Mouse (Mus musculus) stomach, embryonic 16.5 days (tissue): ENCODE measurements around the gene Rbm46. TPM values are rescaled to one million over a fixed set of nuclear protein-coding genes. Genes with fewer than 3 reads are reported as not detected.

Experiments
- ATAC-seq: fragments of 200-750 bp; cut with Nextera tagmentation; 2 replicates; pipeline ENCODE4 v1.8.0; 2017; ENCODE audit warnings: moderate number of reproducible peaks, moderate TSS enrichment; ENCODE audit not compliant: insufficient read depth, low FRiP score
- H3K27ac ChIP-seq: fragments of 300-500 bp; sonication (generic); 2 replicates; pipeline ENCODE4 v1.5.1; 2014; ENCODE audit warnings: low read length
- H3K27me3 ChIP-seq: fragments of 300-500 bp; sonication (generic); 2 replicates; pipeline ENCODE4 v1.6.1; 2014; ENCODE audit warnings: low read length, control low read depth, mixed read lengths; ENCODE audit not compliant: control insufficient read depth, insufficient read depth
- H3K36me3 ChIP-seq: fragments of 300-500 bp; sonication (generic); 2 replicates; pipeline ENCODE4 v1.6.1; 2014; ENCODE audit warnings: low read length; ENCODE audit not compliant: control insufficient read depth, insufficient read depth
- H3K4me1 ChIP-seq: fragments of 300-500 bp; sonication (generic); 2 replicates; pipeline ENCODE4 v1.6.1; 2014; ENCODE audit warnings: low read length, control low read depth, mixed read lengths; ENCODE audit not compliant: control insufficient read depth, insufficient read depth
- H3K4me2 ChIP-seq: fragments of 300-500 bp; sonication (generic); 2 replicates; pipeline ENCODE4 v1.6.1; 2014; ENCODE audit warnings: low read depth, low read length, mixed read lengths
- H3K4me3 ChIP-seq: fragments of 300-500 bp; sonication (generic); replicated peaks from 2 replicates; pipeline ENCODE4 v1.5.1; 2014; ENCODE audit warnings: mild to moderate bottlenecking, low read length
- H3K9ac ChIP-seq: fragments of 300-500 bp; sonication (generic); 2 replicates; pipeline ENCODE4 v1.6.1; 2014; ENCODE audit warnings: low read length
- H3K9me3 ChIP-seq: fragments of 300-500 bp; sonication (generic); replicated peaks from 2 replicates; pipeline ENCODE4 v1.6.1; 2016; ENCODE audit warnings: low read length, control low read depth; ENCODE audit not compliant: control insufficient read depth
- WGBS: fragments of 180-500 bp; shearing (Covaris S2); extraction: QIAGEN DNeasy Blood & Tissue Kit; methylation state at CpG from one replicate; pipeline ENCODE4 v1.1.7; 2014; 5-methylcytosine and 5-hydroxymethylcytosine counted together
- polyA plus RNA-seq: library from polyadenylated mRNA; unstranded; fragments of >200 nt; fragmentation: Nextera tagmentation; extraction: Ambion mirVana; gene quantifications from 2 replicates; pipeline ENCODE4 v1.2.1, GENCODE M21; 2015

The Rbm46 gene
- polyA plus RNA-seq, 1 experiment from 2014 or later, result 5.2 TPM

DNA sequence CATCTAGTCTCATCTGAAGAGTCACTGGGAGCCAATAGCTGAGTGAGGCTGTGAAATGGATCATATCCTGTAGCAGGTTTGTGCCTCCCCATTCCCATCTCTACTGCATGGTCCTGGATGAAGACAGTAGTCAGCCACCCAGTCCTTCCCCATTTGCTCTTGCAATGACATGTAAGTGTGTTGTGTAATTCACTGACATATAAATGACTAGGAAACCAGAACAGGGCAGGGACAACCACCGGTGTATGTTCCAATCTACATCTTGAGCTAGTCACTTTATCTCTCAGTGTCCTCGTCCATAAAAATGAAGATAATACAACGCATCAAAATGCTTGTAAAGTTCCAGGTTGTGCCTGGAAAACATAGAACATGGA is 75.8 kb downstream of the Rbm46 start:
- no peak overlapping the region for H3K4me3 ChIP-seq
- WGBS, result 79% methylated on average over 3 of the region's 3 CpGs
- no peak for ATAC-seq
- H3K27me3 ChIP-seq, result no peaks in the 10 kb centered on the region
- H3K9me3 ChIP-seq, result no peaks in the 10 kb centered on the region
- H3K9ac ChIP-seq, result no peak overlapping the region
- H3K36me3 ChIP-seq, result no peaks in the 10 kb centered on the region
- no peak overlapping the region for H3K27ac ChIP-seq
- no peaks in the 10 kb centered on the region for H3K4me1 ChIP-seq
- H3K4me2 ChIP-seq, result no peak overlapping the region

- H3K9ac ChIP-seq, result no peak overlapping the region
- WGBS, result 83% methylated on average over 4 of the region's 4 CpGs
Measured at GRCm38 (mm10) chr3:82799735-82800469, 76.4 kb downstream of the Rbm46 start.

GRCm38 (mm10) chr3:82793656-82794055 is 82.6 kb downstream of the Rbm46 start:
- ATAC-seq, result no peak
- Histone ChIP-seq H3K36me3 (no peaks in the 10 kb centered on the region), H3K4me2 (no peak overlapping the region), H3K4me3 (no peak overlapping the region), H3K4me1 (no peaks in the 10 kb centered on the region), H3K9me3 (no peaks in the 10 kb centered on the region), H3K9ac (no peak overlapping the region), H3K27ac (no peak overlapping the region), H3K27me3 (no peaks in the 10 kb centered on the region)
- 63% methylated on average over 1 of the region's 1 CpGs for WGBS

More at GRCm38 (mm10) chr3:82799735-82800469, 76.4 kb downstream of the Rbm46 start:
- Histone ChIP-seq H3K9me3 (no peaks in the 10 kb centered on the region), H3K36me3 (no peaks in the 10 kb centered on the region), H3K27ac (no peak overlapping the region), H3K4me3 (no peak overlapping the region), H3K27me3 (no peaks in the 10 kb centered on the region), H3K4me1 (no peaks in the 10 kb centered on the region), H3K4me2 (no peak overlapping the region)
- ATAC-seq, result no peak

DNA sequence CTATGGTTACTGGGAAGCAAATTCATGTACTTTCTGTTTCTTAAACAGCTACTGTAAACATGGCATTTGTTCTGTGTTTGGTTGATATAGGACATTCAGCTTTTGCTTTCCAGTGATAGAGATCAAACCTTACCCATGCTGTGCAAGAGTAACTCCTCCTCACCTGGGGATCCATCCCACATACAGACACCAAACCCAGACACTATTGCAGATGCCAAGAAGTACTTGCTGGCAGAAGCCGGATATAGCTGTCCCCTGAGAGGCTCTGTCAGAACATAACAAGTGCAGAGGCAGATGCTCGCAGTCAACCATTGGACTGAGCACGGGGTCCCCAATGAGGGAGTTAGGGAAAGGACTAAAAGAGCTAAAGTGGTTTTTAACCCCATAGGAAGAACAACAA is 84.6 kb downstream of the Rbm46 start:
- H3K9ac ChIP-seq, result no peak overlapping the region
- no peaks in the 10 kb centered on the region for H3K9me3 ChIP-seq
- ATAC-seq, result no peak
- no peak overlapping the region for H3K27ac ChIP-seq
- no peaks in the 10 kb centered on the region for H3K27me3 ChIP-seq
- H3K4me2 ChIP-seq, result no peak overlapping the region
- H3K4me1 ChIP-seq, result no peaks in the 10 kb centered on the region
- WGBS, result 84% methylated on average over 3 of the region's 3 CpGs
- H3K4me3 ChIP-seq, result no peak overlapping the region
- H3K36me3 ChIP-seq, result no peaks in the 10 kb centered on the region

Other genes starting within 250 kb of the Rbm46 start
- gene Lrat, start 27.5 kb upstream of the Rbm46 start, polyA plus RNA-seq, result 3.1 and 3.3 TPM in 2 replicates
- 26.5 and 31.3 TPM in 2 replicates for gene Fgg, start 131.2 kb upstream of the Rbm46 start, polyA plus RNA-seq
- gene Fga, start 149.6 kb upstream of the Rbm46 start, polyA plus RNA-seq, result 28.7 and 36.9 TPM in 2 replicates
- gene Fgb, start 173.4 kb upstream of the Rbm46 start, polyA plus RNA-seq, result 16.8 and 21.8 TPM in 2 replicates
- 80.9 and 83.7 TPM in 2 replicates for gene Plrg1, start 179.0 kb upstream of the Rbm46 start, polyA plus RNA-seq